8 mouse cellular contexts compared by ENCODE assay signal in genomic region chr11:22956830-22957229, GRCm38 (mm10). TPM values are rescaled to one million over a fixed set of nuclear protein-coding genes. Genes with fewer than 3 reads are reported as not detected.
DNase-seq lines count a peak whose midpoint lies in the region; ATAC-seq lines count a peak whose summit lies in the region.

No protein-coding gene starts in this region.

- H3K9me3 ChIP-seq in stomach, embryonic 16.5 days (replicated peaks; ENCODE audit: control insufficient read depth, low read length) = no peaks in the 10 kb centered on the region

- ATAC-seq in stomach, embryonic 16.5 days (ENCODE audit: insufficient read depth, low FRiP score) = peak; percentile 69

- DNase-seq in spleen, adult 18-20 months = peak; percentile 44 to 61
- DNase-seq in spleen, adult 12 weeks (ENCODE audit: low spot score) = no peak
- DNase-seq in adrenal gland, adult 2 months = peak; percentile 95
- peak; percentile 68 for DNase-seq in gastrocnemius, postnatal 14 days
- DNase-seq in kidney, adult 8-10 months = peak; percentile 82 to 85
- DNase-seq in lung, postnatal 25 days (ENCODE audit: low spot score) = peak; percentile 75
- no peak for DNase-seq in cerebellum, adult 11 months

- no peaks in the 10 kb centered on the region for H3K4me1 ChIP-seq in stomach, embryonic 16.5 days (ENCODE audit: control insufficient read depth, insufficient read depth, low read length)

- no peak overlapping the region for H3K4me2 ChIP-seq in stomach, embryonic 16.5 days (ENCODE audit: low read depth, low read length)

- no peaks in the 10 kb centered on the region for H3K27me3 ChIP-seq in stomach, embryonic 16.5 days (ENCODE audit: control insufficient read depth, insufficient read depth, low read length)

- no peak overlapping the region for H3K27ac ChIP-seq in stomach, embryonic 16.5 days (ENCODE audit: low read length)

- H3K36me3 ChIP-seq in stomach, embryonic 16.5 days (ENCODE audit: control insufficient read depth, insufficient read depth, low read length) = 0 out of 2 replicates have a peak, but pooled peaks cover 2% of the 10 kb centered on the region

- no peak overlapping the region for H3K4me3 ChIP-seq in stomach, embryonic 16.5 days (replicated peaks; ENCODE audit: low read length)

- WGBS in stomach, embryonic 16.5 days = 75% methylated on average over 4 of the region's 4 CpGs

- no peak overlapping the region for H3K9ac ChIP-seq in stomach, embryonic 16.5 days (ENCODE audit: low read length)

- intact Hi-C loops in gastrocnemius, postnatal 14 days (cut with DNase I; ENCODE audit: low total_unique reads) = loop anchor here (5.0 to 10.0 kb wide), 2 partner anchors 92 to 325 kb away; partner anchors contain the start of gene B3gnt2

RNA-seq across cellular contexts. Expression of gene Zrsr1, which starts 15.0 kb away (rescaled TPM):
- 10 to 100 TPM; 34.5 to 38.0 TPM for total RNA-seq in adrenal gland, adult 2 months (2021)
- polyA plus RNA-seq in adrenal gland, adult 2 months (2012; rRNA removed) = 8.9 and 9.6 TPM in 2 replicates
- total RNA-seq in gastrocnemius, postnatal 14 days (2021) = 10 to 100 TPM in 1 of 2 experiments, 1 to 10 TPM in 1; 8.8 to 10.5 TPM
- 2.4 and 3.2 TPM in 2 replicates for polyA plus RNA-seq in stomach, embryonic 16.5 days (2015; fragmentation: Nextera tagmentation; extraction: Ambion mirVana)

RNA-seq across cellular contexts. Expression of gene Gm28048, which starts 25.1 kb away (rescaled TPM):
- total RNA-seq in adrenal gland, adult 2 months (2021) = 10 to 100 TPM; 39.3 to 39.4 TPM
- polyA plus RNA-seq in adrenal gland, adult 2 months (2012; rRNA removed) = not detected in 2 replicates
- 1 to 10 TPM; 3.2 to 3.6 TPM for total RNA-seq in gastrocnemius, postnatal 14 days (2021)
- polyA plus RNA-seq in stomach, embryonic 16.5 days (2015; fragmentation: Nextera tagmentation; extraction: Ambion mirVana) = 14.5 and 17.9 TPM in 2 replicates

RNA-seq across cellular contexts. Expression of gene Commd1, which starts 25.4 kb away (rescaled TPM):
- 100 to 1,000 TPM in 1 of 2 experiments, 10 to 100 TPM in 1; 86.6 to 112 TPM for total RNA-seq in adrenal gland, adult 2 months (2021)
- 3.9 and 4.2 TPM in 2 replicates for polyA plus RNA-seq in adrenal gland, adult 2 months (2012; rRNA removed)
- 100 to 1,000 TPM; 117 to 122 TPM for total RNA-seq in gastrocnemius, postnatal 14 days (2021)
- 324 and 371 TPM in 2 replicates for polyA plus RNA-seq in stomach, embryonic 16.5 days (2015; fragmentation: Nextera tagmentation; extraction: Ambion mirVana)

RNA-seq across cellular contexts. Expression of gene Cct4, which starts 33.5 kb away (rescaled TPM):
- total RNA-seq in adrenal gland, adult 2 months (2021) = 100 to 1,000 TPM; 155 to 210 TPM
- 353 and 361 TPM in 2 replicates for polyA plus RNA-seq in adrenal gland, adult 2 months (2012; rRNA removed)
- total RNA-seq in gastrocnemius, postnatal 14 days (2021) = 100 to 1,000 TPM in 1 of 2 experiments, 10 to 100 TPM in 1; 93.9 to 104 TPM
- polyA plus RNA-seq in stomach, embryonic 16.5 days (2015; fragmentation: Nextera tagmentation; extraction: Ambion mirVana) = 226 and 230 TPM in 2 replicates

RNA-seq across cellular contexts. Expression of gene Fam161a, which starts 50.5 kb away (rescaled TPM):
- total RNA-seq in adrenal gland, adult 2 months (2021) = 10 to 100 TPM; 18.3 to 30.5 TPM
- polyA plus RNA-seq in adrenal gland, adult 2 months (2012; rRNA removed) = 0.54 and 0.91 TPM in 2 replicates
- 1 to 10 TPM; 1.7 TPM for total RNA-seq in gastrocnemius, postnatal 14 days (2021)
- polyA plus RNA-seq in stomach, embryonic 16.5 days (2015; fragmentation: Nextera tagmentation; extraction: Ambion mirVana) = 3.8 and 4.2 TPM in 2 replicates

Comparison
In these comparisons a context has a peak if more than half of its experiments do, and no peak if none do; other contexts are left out.
1. DNase-seq: peak in spleen, adult 18-20 months (2 of 2), adrenal gland, adult 2 months (single experiment), gastrocnemius, postnatal 14 days (single experiment), kidney, adult 8-10 months (2 of 2) and lung, postnatal 25 days (single experiment); none in spleen, adult 12 weeks (single experiment) and cerebellum, adult 11 months (single experiment).
2. RNA of gene Gm28048, which starts 25.1 kb away (total RNA-seq): 39.3 to 39.4 TPM in adrenal gland, adult 2 months; 3.2 to 3.6 TPM in gastrocnemius, postnatal 14 days; every median in the first group is over 4 times any median in the second.